Mouse (Mus musculus): ENCODE measurements around the gene Stambpl1.

Stambpl1 gene

DNA sequence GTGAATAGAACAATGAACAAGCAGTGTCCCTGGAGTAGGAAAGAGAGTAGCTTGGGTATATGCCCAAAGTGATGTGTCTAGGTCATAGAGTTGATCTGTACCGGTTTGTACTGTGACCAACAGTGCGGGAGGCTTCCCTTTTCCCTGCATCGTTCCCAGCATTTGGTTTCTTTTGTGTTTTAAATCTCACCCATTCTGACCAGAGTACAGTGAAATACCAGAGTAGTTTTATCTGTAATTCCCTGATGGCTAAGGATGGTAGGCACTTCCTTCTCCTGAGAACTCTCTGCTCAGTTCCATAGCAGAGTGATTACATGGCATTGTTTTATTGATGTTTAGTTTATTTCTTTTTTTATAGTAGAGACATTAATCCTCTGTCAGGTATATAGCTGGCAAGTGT lies 30.8 kb downstream of the Stambpl1 start:
- in situ Hi-C loops (cut with MboI; ENCODE audit: low pct_unique_long_range_greater_than_20kb in 1 of 2, low sequenced_read_pairs in 2 of 2, unreplicated experiment in 1 of 2), result no loop called here

GRCm38 (mm10) chr19:34231596-34231995 lies 39.6 kb downstream of the Stambpl1 start:
- in situ Hi-C loops (cut with MboI; ENCODE audit: low pct_unique_long_range_greater_than_20kb in 1 of 2, low sequenced_read_pairs in 2 of 2, unreplicated experiment in 1 of 2), result loop anchor here in 1 of 2 experiments (25.0 kb wide), 1 partner anchor 256 kb away; the partner anchor contains the start of gene Ch25h

DNA sequence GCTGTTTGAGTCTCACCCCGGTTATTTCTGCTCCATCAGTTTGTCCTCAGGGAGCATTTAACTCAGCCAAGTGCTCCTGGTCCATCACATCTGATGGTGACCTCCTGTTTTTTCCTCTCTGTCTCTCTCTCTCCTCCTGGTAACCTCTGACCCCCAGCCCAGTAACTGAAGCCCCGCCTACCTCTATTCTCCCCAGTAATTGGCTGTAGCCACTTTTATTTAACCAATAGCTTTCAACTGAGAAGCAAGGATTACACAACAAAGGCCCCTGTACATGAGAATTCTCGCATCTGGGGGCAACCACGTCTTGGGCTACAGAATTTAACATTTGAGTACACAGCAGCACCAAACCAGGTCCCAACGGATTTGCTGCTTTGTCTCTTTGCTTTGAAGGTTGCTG lies 40.3 kb downstream of the Stambpl1 start:
- in situ Hi-C loops (cut with MboI; ENCODE audit: low pct_unique_long_range_greater_than_20kb in 1 of 2, low sequenced_read_pairs in 2 of 2, unreplicated experiment in 1 of 2), result loop anchor here in 1 of 2 experiments (25.0 kb wide), 1 partner anchor 255 kb away; the partner anchor contains the start of gene Ch25h

DNA sequence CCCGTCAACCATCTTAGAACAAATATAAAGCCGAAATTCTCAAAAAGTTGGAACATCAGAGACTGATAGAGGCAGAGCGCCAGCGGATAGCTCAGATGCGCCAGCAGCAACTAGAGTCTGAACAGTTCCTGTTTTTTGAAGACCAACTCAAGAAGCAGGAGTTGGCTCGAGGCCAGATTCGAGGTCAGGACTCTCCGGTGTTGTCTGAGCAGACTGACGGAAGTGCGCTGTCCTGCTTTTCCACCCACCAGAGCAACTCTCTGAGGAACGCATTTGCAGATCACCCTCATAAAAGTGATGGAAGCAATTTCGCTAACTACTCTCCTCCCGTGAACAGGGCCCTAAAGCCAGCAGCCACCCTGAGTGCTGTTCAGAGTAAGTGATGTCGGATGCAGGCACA lies 41.9 kb downstream of the Stambpl1 start:
- in situ Hi-C loops (cut with MboI; ENCODE audit: low pct_unique_long_range_greater_than_20kb in 1 of 2, low sequenced_read_pairs in 2 of 2, unreplicated experiment in 1 of 2), result loop anchor here in 1 of 2 experiments (25.0 kb wide), 1 partner anchor 253 kb away; the partner anchor contains the start of gene Ch25h

DNA sequence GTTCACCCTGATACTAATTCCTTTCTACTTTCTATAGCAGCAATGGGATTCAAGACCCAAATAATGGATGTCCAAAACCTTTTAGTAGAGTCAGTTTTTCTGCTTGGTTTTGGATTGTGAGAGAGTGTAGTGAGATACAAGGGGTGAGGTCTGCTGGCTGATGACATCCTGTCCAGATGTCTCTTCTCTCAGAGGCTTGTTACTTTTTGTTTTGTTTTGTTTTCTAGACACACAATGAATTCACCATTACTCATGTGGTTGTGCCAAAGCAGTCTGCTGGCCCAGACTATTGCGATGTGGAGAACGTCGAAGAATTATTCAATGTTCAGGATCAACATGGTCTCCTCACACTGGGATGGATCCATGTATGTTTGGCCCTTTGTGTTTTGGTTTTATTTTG lies 44.0 kb downstream of the Stambpl1 start:
- in situ Hi-C loops (cut with MboI; ENCODE audit: low pct_unique_long_range_greater_than_20kb in 1 of 2, low sequenced_read_pairs in 2 of 2, unreplicated experiment in 1 of 2), result loop anchor here in 1 of 2 experiments (25.0 kb wide), 1 partner anchor 251 kb away; the partner anchor contains the start of gene Ch25h

GRCm38 (mm10) chr19:34237746-34238145 lies 45.7 kb downstream of the Stambpl1 start:
- in situ Hi-C loops (cut with MboI; ENCODE audit: low pct_unique_long_range_greater_than_20kb in 1 of 2, low sequenced_read_pairs in 2 of 2, unreplicated experiment in 1 of 2), result loop anchor here in 1 of 2 experiments (25.0 kb wide), 1 partner anchor 250 kb away; the partner anchor contains the start of gene Ch25h

DNA sequence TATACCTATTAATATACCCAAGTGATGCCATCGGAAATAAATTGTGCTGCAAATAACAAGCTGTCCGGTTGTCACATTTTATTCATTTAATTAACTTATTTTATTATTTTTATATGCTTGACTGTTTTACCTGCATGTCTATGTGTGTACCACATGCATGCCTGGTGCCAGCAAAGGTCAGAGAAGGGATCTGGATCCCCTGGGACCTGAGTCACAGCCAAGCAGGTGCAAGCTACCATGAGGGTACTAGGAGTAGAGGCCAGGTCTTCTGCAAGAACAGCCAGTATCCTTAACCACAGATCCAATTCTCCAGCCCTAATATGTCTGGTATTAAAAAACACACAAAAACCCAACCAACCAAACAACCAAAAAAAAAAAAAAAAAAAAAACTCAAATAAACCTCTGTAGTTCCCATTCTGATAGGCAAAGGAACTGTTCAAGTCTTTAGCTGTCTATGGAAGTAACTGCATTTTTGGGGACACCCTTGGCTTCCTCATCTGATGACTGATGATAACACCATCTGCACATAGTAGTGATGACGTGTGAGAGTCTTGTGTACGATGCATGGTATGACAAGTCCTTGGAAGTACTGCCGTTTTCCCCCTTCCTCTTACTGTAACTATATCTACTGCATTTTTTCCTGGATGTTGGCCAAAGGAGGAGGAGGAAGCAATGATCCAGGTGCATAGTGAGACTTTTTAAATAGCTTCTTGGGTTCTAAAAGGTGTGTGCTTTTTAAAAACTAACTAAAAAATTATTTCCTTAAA lies 48.4 kb downstream of the Stambpl1 start:
- in situ Hi-C loops (cut with MboI; ENCODE audit: low pct_unique_long_range_greater_than_20kb in 1 of 2, low sequenced_read_pairs in 2 of 2, unreplicated experiment in 1 of 2), result loop anchor here in 1 of 2 experiments (25.0 kb wide), 1 partner anchor 247 kb away; the partner anchor contains the start of gene Ch25h

DNA sequence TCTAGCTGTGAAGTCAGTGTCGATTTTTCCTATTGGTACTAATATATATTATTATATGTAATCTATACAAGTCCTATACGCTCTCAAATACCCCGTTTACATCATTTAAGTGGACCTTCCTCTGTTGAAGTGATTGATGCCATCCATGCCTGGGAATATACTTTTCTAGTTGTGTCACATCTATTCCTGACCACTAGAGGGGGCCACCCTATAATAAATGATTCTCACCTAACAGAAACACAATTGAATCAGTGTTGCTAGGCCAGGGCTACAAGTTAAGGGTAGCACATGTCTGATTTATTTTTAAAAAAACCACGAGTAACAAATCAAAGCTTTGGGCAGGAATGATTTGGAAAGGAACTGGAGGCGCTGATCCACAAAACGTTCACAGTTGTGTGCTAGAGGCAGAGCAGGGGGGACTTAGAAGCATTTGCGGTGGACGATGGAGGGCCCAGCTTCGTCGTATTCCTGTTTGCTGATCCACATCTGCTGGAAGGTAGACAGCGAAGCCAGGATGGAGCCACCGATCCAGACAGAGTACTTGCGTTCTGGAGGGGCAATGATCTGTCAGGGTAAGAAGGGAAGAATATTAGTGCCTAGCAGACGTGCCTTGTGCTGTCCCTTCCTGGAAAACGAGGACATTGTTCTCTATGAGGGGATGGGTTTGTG lies 49.4 kb downstream of the Stambpl1 start:
- in situ Hi-C loops (cut with MboI; ENCODE audit: low pct_unique_long_range_greater_than_20kb in 1 of 2, low sequenced_read_pairs in 2 of 2, unreplicated experiment in 1 of 2), result loop anchor here in 1 of 2 experiments (25.0 kb wide), 1 partner anchor 246 kb away; the partner anchor contains the start of gene Ch25h

DNA sequence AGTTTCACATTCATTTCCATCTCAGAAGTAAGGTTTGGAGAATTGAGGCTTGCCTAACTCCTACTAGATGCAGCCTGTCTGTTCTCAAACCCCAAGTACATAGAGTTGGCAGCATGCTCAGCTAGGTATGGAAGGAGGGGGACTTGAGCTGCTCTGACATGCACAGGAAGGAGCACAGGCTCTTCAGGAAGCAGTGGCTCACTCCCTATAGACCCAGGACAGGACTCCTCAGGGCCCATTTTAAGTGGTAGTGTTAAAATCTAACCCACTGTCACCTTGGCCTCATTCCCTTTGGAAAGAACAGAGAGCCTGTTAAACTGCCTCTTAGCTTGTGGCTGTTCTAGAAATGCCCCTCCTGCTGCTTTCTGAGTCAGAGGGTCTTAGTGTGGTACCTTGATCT lies 50.9 kb downstream of the Stambpl1 start:
- in situ Hi-C loops (cut with MboI; ENCODE audit: low pct_unique_long_range_greater_than_20kb in 1 of 2, low sequenced_read_pairs in 2 of 2, unreplicated experiment in 1 of 2), result loop anchor here in 1 of 2 experiments (25.0 kb wide), 1 partner anchor 244 kb away; the partner anchor contains the start of gene Ch25h

GRCm38 (mm10) chr19:34244056-34244455 lies 52.0 kb downstream of the Stambpl1 start:
- in situ Hi-C loops (cut with MboI; ENCODE audit: low pct_unique_long_range_greater_than_20kb in 1 of 2, low sequenced_read_pairs in 2 of 2, unreplicated experiment in 1 of 2), result loop anchor here in 1 of 2 experiments (25.0 kb wide), 1 partner anchor 243 kb away; the partner anchor contains the start of gene Ch25h

DNA sequence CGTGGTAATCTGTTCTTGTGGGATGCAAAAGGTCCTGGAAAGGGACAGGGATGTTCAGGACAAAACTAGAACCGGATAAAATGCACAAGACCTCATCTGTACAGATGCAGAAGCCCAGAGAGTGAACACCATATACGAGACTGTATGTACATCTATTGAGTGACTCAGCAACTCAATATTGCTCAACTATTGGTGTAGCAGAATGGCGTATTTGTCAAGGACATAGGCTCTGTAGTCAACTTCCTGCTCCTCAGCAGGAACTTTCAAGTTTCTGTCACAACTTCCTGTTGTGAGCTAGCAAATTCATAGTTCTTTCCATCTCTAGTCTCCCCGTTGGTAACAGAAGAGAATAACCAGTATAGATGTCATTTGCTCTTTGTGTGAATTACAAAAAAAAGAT lies 56.5 kb downstream of the Stambpl1 start:
- in situ Hi-C loops (cut with MboI; ENCODE audit: low pct_unique_long_range_greater_than_20kb in 1 of 2, low sequenced_read_pairs in 2 of 2, unreplicated experiment in 1 of 2), result loop anchor here in 1 of 2 experiments (25.0 kb wide), 1 partner anchor 239 kb away; the partner anchor contains the start of gene Ch25h

GRCm38 (mm10) chr19:34250621-34251020 lies 58.6 kb downstream of the Stambpl1 start:
- in situ Hi-C loops (cut with MboI; ENCODE audit: low pct_unique_long_range_greater_than_20kb in 1 of 2, low sequenced_read_pairs in 2 of 2, unreplicated experiment in 1 of 2), result no loop called here

- in situ Hi-C loops (cut with MboI; ENCODE audit: low pct_unique_long_range_greater_than_20kb in 1 of 2, low sequenced_read_pairs in 2 of 2, unreplicated experiment in 1 of 2), result no loop called here
Measured at GRCm38 (mm10) chr19:34251900-34252299, 59.9 kb downstream of the Stambpl1 start.

DNA sequence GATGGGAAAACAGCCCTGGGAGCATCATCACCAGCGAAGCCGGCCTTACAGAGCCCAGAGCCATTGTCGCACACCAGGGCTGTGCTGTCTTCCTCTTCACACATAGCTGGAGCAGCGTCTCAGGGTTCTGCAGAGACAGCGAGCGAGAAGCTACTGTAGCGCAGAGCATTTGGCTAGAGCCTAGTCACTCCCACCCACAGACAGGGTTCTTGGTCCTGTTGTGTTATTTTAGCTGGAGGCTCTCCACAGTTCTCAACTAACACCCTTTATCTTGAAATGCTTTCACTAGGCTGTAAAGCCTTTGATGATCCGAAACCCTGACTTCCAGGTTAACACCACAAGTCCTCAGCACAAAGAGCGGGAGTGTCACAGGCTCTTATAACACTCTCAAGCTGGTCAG lies 60.4 kb downstream of the Stambpl1 start:
- in situ Hi-C loops (cut with MboI; ENCODE audit: low pct_unique_long_range_greater_than_20kb in 1 of 2, low sequenced_read_pairs in 2 of 2, unreplicated experiment in 1 of 2), result no loop called here

- in situ Hi-C loops (cut with MboI; ENCODE audit: low pct_unique_long_range_greater_than_20kb in 1 of 2, low sequenced_read_pairs in 2 of 2, unreplicated experiment in 1 of 2), result no loop called here
Measured at GRCm38 (mm10) chr19:34254101-34254879, 62.3 kb downstream of the Stambpl1 start.

DNA sequence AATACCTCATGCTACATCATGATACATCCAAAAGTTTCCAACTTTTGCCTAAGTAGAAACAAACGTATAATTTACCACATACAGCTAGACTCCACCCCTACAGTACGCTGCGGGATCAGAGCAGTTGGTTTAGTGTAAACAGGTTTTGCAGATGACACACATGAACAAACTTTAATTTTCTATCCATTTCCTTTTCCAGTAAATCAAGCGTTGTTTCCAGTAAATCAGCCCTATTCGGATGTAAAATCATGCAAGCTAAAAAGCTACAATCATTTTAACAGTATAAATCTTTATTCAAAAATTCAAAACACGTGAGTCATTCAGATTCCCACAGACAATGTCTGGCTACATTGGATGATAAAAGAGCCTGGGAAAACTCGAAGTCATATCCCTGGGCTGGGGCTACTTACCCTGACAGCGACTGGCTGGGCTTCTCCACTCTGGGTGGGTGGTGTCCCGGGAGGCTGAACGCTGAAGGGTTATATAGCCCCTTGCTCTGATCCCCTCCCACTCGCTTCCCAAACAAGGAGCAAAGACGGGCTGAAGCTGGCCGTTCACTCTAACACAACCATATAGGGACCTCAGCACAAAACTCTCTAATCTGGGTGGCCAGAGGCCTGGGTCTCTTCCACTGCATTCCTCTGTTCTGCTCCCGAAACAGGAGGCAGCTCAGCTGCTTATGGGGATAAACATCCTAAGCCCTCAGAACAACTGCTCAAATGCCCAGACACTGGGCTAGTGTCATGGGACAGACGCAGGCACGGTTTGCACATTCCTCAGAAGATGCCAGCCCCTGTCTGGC lies 63.1 kb downstream of the Stambpl1 start, which contains the start of gene Acta2:
Gene Acta2 (minus strand): TSS at position 711 of the 802 bp plus-strand sequence.
- in situ Hi-C loops (cut with MboI; ENCODE audit: low pct_unique_long_range_greater_than_20kb in 1 of 2, low sequenced_read_pairs in 2 of 2, unreplicated experiment in 1 of 2), result no loop called here

- in situ Hi-C loops (cut with MboI; ENCODE audit: low pct_unique_long_range_greater_than_20kb in 1 of 2, low sequenced_read_pairs in 2 of 2, unreplicated experiment in 1 of 2), result no loop called here
Measured at GRCm38 (mm10) chr19:34256149-34256548, 64.1 kb downstream of the Stambpl1 start.
